Mouse (Mus musculus) spleen, postnatal 36 days (tissue): ENCODE measurements around the gene Dvl1.
A peak's percentile ranks its signal among the peaks of the same experiment; 100 is the strongest.

ENCODE experiments used
- DNase-seq, 2 experiments: peaks; one replicate each; pipeline ENCODE4 v3.0.0; 2022; ENCODE audit warnings: low spot score in 2 of 2, mixed read lengths in 1 of 2

Gene Dvl1

GRCm38 (mm10) chr4:155871404-155871803 is 24.2 kb downstream of the Dvl1 start:
- DNase-seq = no peak

GRCm38 (mm10) chr4:155883587-155883986 is 36.4 kb downstream of the Dvl1 start:
- no peak for DNase-seq

- no peak for DNase-seq
Measured at GRCm38 (mm10) chr4:155886330-155886729, 39.1 kb downstream of the Dvl1 start.

GRCm38 (mm10) chr4:155887674-155888073 is 40.5 kb downstream of the Dvl1 start:
- DNase-seq = no peak

- DNase-seq = no peak
Measured at GRCm38 (mm10) chr4:155888181-155888580, 41.0 kb downstream of the Dvl1 start.

GRCm38 (mm10) chr4:155889316-155889715 is 42.1 kb downstream of the Dvl1 start:
- DNase-seq = no peak

GRCm38 (mm10) chr4:155891011-155891471 is 43.8 kb downstream of the Dvl1 start:
- DNase-seq = no peak

- peak; percentile 94 to 96 for DNase-seq
Measured at GRCm38 (mm10) chr4:155891551-155892001, 44.4 kb downstream of the Dvl1 start, which contains the start of the genes Pusl1 and Acap3. Gene Pusl1 (minus strand): TSS chr4:155891781. Gene Acap3 (plus strand): TSS chr4:155891822.

- peak; percentile 80 to 81 for DNase-seq
Measured at GRCm38 (mm10) chr4:155892017-155892416, 44.8 kb downstream of the Dvl1 start.

- peak; percentile 46 to 53 for DNase-seq
Measured at GRCm38 (mm10) chr4:155892438-155893211, 45.4 kb downstream of the Dvl1 start.

- DNase-seq = no peak
Measured at GRCm38 (mm10) chr4:155893212-155893690, 46.0 kb downstream of the Dvl1 start.

GRCm38 (mm10) chr4:155894311-155894881 is 47.2 kb downstream of the Dvl1 start:
- peak; percentile 68 to 77 for DNase-seq

- peak in 1 of 2 experiments; percentile 1 for DNase-seq
Measured at GRCm38 (mm10) chr4:155895216-155895615, 48.0 kb downstream of the Dvl1 start.

GRCm38 (mm10) chr4:155895826-155896225 is 48.6 kb downstream of the Dvl1 start:
- peak; percentile 44 to 50 for DNase-seq

GRCm38 (mm10) chr4:155896461-155896860 is 49.3 kb downstream of the Dvl1 start:
- peak in 1 of 2 experiments; percentile 0 for DNase-seq

GRCm38 (mm10) chr4:155898318-155898717 is 51.1 kb downstream of the Dvl1 start:
- DNase-seq = peak in 1 of 2 experiments; percentile 0

GRCm38 (mm10) chr4:155899355-155899754 is 52.2 kb downstream of the Dvl1 start:
- DNase-seq = peak in 1 of 2 experiments; percentile 1

GRCm38 (mm10) chr4:155901205-155901604 is 54.0 kb downstream of the Dvl1 start:
- DNase-seq = peak; percentile 1

- DNase-seq = peak in 1 of 2 experiments; percentile 0
Measured at GRCm38 (mm10) chr4:155903246-155903645, 56.0 kb downstream of the Dvl1 start.

- DNase-seq = peak; percentile 1 to 7
Measured at GRCm38 (mm10) chr4:155904318-155905102, 57.3 kb downstream of the Dvl1 start.

GRCm38 (mm10) chr4:155905634-155906033 is 58.4 kb downstream of the Dvl1 start:
- DNase-seq = peak in 1 of 2 experiments; percentile 0

- DNase-seq = peak in 1 of 2 experiments; percentile 0
Measured at GRCm38 (mm10) chr4:155906125-155906524, 58.9 kb downstream of the Dvl1 start.
